Mouse (Mus musculus) myocyte (in vitro differentiated cells): Measurements from ENCODE around the gene Ubqln1. TPM values are rescaled to one million over a fixed set of nuclear protein-coding genes. Genes with fewer than 3 reads are reported as not detected.
"Not testable (repeated sequence)": the region's sequence is repeated elsewhere in the genome, so short reads cannot be mapped to it uniquely, and the experiment has no call there.

ENCODE experiments used
- H3K27me3 ChIP-seq: one replicate; pipeline ENCODE4 v1.6.1; 2011; ENCODE audit not compliant: control insufficient read depth, insufficient read depth, insufficient read length
- H3K36me3 ChIP-seq: one replicate; pipeline ENCODE4 v1.6.1; 2011; ENCODE audit not compliant: control insufficient read depth, insufficient read depth
- H3K4me2 ChIP-seq: one replicate; pipeline ENCODE4 v1.6.1; 2011; ENCODE audit warnings: low read depth, control low read depth
- H3K4me3 ChIP-seq: one replicate; pipeline ENCODE4 v1.5.1; 2011; ENCODE audit warnings: mild to moderate bottlenecking, control low read depth, moderate library complexity
- H3K79me2 ChIP-seq: one replicate; pipeline ENCODE4 v1.6.1; 2011; ENCODE audit not compliant: control insufficient read depth, insufficient read depth
- H3ac ChIP-seq: one replicate; pipeline ENCODE4 v1.6.1; 2011; ENCODE audit not compliant: control insufficient read depth, insufficient read length
- CEBPB ChIP-seq: IDR thresholded peaks from 2 replicates; pipeline ENCODE4 v1.6.1; 2011; ENCODE audit warnings: mild to moderate bottlenecking, moderate library complexity; ENCODE audit not compliant: poor library complexity, insufficient read depth, severe bottlenecking
- E2F4 ChIP-seq: IDR thresholded peaks from one replicate; pipeline ENCODE4 v1.6.1; 2011; ENCODE audit warnings: mild to moderate bottlenecking, control low read depth, moderate library complexity; ENCODE audit not compliant: insufficient read depth
- MAX ChIP-seq: IDR thresholded peaks from one replicate; pipeline ENCODE4 v1.6.1; 2011; ENCODE audit warnings: low read depth, mild to moderate bottlenecking, control low read depth
- MYOD1 ChIP-seq, 3 experiments: IDR thresholded peaks; one replicate each; pipeline ENCODE4 v1.6.1; 2011; ENCODE audit warnings: control low read depth in 2 of 3, low read depth in 2 of 3, mild to moderate bottlenecking in 2 of 3, moderate library complexity in 1 of 3; ENCODE audit not compliant: insufficient read length in 2 of 3, control insufficient read depth in 1 of 3
- MYOG ChIP-seq, 3 experiments: IDR thresholded peaks; one replicate each; pipeline ENCODE4 v1.6.1; 2011; ENCODE audit warnings: control low read depth in 2 of 3, low read depth in 2 of 3, mild to moderate bottlenecking in 2 of 3; ENCODE audit not compliant: insufficient read length in 2 of 3, control insufficient read depth in 1 of 3, insufficient read depth in 1 of 3
- POLR2A ChIP-seq: IDR thresholded peaks from one replicate; pipeline ENCODE4 v1.6.1; 2011; ENCODE audit warnings: low read depth, mild to moderate bottlenecking, control low read depth, moderate library complexity; ENCODE audit not compliant: insufficient read length
- POLR2AphosphoS2 ChIP-seq: IDR thresholded peaks from one replicate; pipeline ENCODE4 v1.6.1; 2011; ENCODE audit warnings: low read depth, control low read depth; ENCODE audit not compliant: insufficient read length
- REST ChIP-seq: IDR thresholded peaks from one replicate; pipeline ENCODE4 v1.6.1; 2011; ENCODE audit warnings: mild to moderate bottlenecking, control low read depth, moderate library complexity; ENCODE audit not compliant: insufficient read depth, insufficient read length
- SRF ChIP-seq: IDR thresholded peaks from one replicate; pipeline ENCODE4 v1.6.1; 2011; ENCODE audit warnings: low read depth; ENCODE audit not compliant: control insufficient read depth, insufficient read length
- TCF12 ChIP-seq: IDR thresholded peaks from one replicate; pipeline ENCODE4 v1.6.1; 2011; ENCODE audit warnings: mild to moderate bottlenecking, control low read depth; ENCODE audit not compliant: poor library complexity, insufficient read depth, severe bottlenecking
- TCF3 ChIP-seq: IDR thresholded peaks from one replicate; pipeline ENCODE4 v1.6.1; 2011; ENCODE audit warnings: low read depth, control low read depth; ENCODE audit not compliant: insufficient read length
- USF1 ChIP-seq: IDR thresholded peaks from one replicate; pipeline ENCODE4 v1.6.1; 2011; ENCODE audit warnings: low read depth, mild to moderate bottlenecking, control low read depth, moderate library complexity
- polyA plus RNA-seq: library from polyadenylated mRNA; unstranded; fragments of >200 nt; fragmentation: generic; extraction: Trizol; gene quantifications from one replicate; pipeline ENCODE4 v1.2.1, GENCODE M21; 2012; ENCODE audit warnings: missing spikeins

Ubqln1 gene
- polyA plus RNA-seq, 1 experiment: 58.2 TPM

GRCm38 (mm10) chr13:58149629-58150028, 65.8 kb downstream of the Ubqln1 start:
- no peaks in the 10 kb centered on the region for H3K36me3 ChIP-seq
- H3ac ChIP-seq: no peak overlapping the region
- H3K79me2 ChIP-seq: no peaks in the 10 kb centered on the region
- H3K4me2 ChIP-seq: no peak overlapping the region
- H3K27me3 ChIP-seq: peaks cover 8% of the 10 kb centered on the region
- TF ChIP-seq E2F4 (no peak), TCF12 (no peak), CEBPB (no peak), SRF (no peak), POLR2AphosphoS2 (no peak)
- H3K4me3 ChIP-seq: no peak overlapping the region

DNA sequence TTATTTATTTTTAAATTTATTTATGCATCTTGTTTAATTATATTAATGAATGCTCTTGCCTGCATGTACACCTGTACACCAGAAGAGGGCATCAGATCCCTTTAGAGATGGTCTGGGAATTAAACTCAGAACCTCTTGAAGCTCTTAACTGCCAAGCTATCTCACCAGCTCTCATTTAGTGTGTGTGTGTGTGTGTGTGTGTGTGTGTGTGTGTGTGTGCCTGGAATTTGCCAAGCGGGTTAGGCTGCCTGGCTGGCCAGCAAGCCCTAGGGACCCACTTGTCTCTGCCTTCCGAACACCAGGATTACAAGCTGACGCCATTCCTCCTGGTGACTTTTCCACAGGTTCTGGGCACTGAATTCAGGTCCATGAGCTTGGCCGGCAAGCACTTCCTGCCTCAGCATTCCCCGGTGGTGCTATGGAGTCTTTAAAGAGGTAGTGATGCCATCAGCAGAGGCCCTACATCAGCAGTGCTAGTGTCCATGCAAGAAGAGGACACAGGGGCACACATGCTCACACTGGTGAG, 66.4 kb downstream of the Ubqln1 start:
- Histone ChIP-seq H3K4me2 (peak overlapping the region; percentile 90), H3ac (no peak overlapping the region), H3K4me3 (no peak overlapping the region), H3K27me3 (peaks cover 8% of the 10 kb centered on the region), H3K79me2 (no peaks in the 10 kb centered on the region), H3K36me3 (no peaks in the 10 kb centered on the region)
- TF ChIP-seq CEBPB (no peak), E2F4 (no peak), USF1 (no peak), TCF3 (no peak), POLR2AphosphoS2 (no peak), MYOD1 (IDR thresholded peaks at IDR 0.05; ENCODE audit: control insufficient read depth in 1 of 3, insufficient read length in 2 of 3, low read depth in 2 of 3) (no peak), REST (no peak), POLR2A (no peak), SRF (no peak), MAX (no peak), TCF12 (no peak), MYOG (IDR thresholded peaks at IDR 0.05; ENCODE audit: control insufficient read depth in 1 of 3, insufficient read depth in 1 of 3, insufficient read length in 2 of 3, low read depth in 2 of 3) (no peak)

DNA sequence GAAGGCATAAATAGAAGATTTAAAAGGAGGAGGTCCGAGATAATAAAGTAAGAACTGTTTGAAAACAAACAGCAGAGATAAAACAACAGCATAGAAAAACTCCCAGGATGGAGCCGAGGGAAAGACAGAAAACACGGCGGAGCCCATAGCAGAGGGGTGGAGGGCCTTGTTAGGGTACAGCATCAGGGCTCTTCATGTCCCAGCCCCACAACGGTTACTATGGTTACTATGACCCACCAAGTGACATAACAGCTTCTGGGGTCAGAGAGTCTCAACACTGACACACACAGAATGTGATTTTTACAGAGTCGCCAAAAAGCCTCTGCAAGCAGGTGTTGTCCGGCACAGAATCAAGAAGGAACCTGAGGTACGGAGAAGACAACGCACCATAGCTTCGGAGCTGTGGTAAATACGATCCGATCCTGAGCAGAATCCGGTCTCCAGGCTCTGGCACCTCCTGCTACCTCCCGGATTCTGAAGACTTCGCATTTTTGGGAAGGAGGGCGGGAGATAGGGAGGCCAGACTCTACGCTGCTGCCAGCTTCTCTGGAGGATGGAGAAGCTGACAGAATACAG, 67.1 kb downstream of the Ubqln1 start:
- no peak for TF ChIP-seq E2F4
- TF ChIP-seq TCF3: no peak
- TF ChIP-seq REST: no peak
- H3ac ChIP-seq: no peak overlapping the region
- H3K4me3 ChIP-seq: no peak overlapping the region
- no peaks in the 10 kb centered on the region for H3K79me2 ChIP-seq
- peak overlapping the region; percentile 90 for H3K4me2 ChIP-seq
- H3K27me3 ChIP-seq: peaks cover 5% of the 10 kb centered on the region
- no peaks in the 10 kb centered on the region for H3K36me3 ChIP-seq

GRCm38 (mm10) chr13:58147760-58148159, 67.7 kb downstream of the Ubqln1 start:
- H3ac ChIP-seq: no peak overlapping the region
- H3K36me3 ChIP-seq: no peaks in the 10 kb centered on the region
- no peaks in the 10 kb centered on the region for H3K79me2 ChIP-seq
- no peak overlapping the region for H3K4me3 ChIP-seq
- TF ChIP-seq MYOG (IDR thresholded peaks at IDR 0.05; ENCODE audit: control insufficient read depth in 1 of 3, insufficient read depth in 1 of 3, insufficient read length in 2 of 3, low read depth in 2 of 3) (no peak), TCF12 (no peak), REST (no peak), TCF3 (no peak), CEBPB (no peak), E2F4 (no peak), MYOD1 (IDR thresholded peaks at IDR 0.05; ENCODE audit: control insufficient read depth in 1 of 3, insufficient read length in 2 of 3, low read depth in 2 of 3) (no peak), POLR2AphosphoS2 (no peak)
- no peak overlapping the region for H3K4me2 ChIP-seq
- H3K27me3 ChIP-seq: peaks cover 5% of the 10 kb centered on the region

DNA sequence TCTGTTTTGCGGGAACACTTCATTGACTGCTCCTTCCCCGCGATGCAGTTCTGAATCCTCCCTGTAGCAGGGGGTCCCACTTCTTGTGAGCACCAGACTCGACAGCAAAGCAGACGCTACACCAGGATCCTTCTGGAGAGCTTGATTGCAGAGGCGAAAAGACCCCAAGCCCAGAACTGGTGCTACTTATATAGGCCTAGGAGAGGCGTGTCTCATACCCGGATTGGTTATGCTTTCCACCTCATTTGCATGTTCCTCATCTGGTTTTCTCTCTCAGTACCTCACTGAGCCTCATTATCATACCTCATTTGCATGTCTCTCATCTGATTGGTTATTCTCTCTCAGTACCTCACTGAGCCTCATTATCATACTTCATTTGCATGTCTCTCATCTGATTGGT, 68.8 kb downstream of the Ubqln1 start:
- not testable (repeated sequence) for H3K4me3 ChIP-seq, H3ac ChIP-seq, H3K27me3 ChIP-seq, H3K4me2 ChIP-seq, H3K36me3 ChIP-seq, H3K79me2 ChIP-seq

GRCm38 (mm10) chr13:58131692-58132091, 83.8 kb downstream of the Ubqln1 start:
- Histone ChIP-seq H3K36me3 (no peaks in the 10 kb centered on the region), H3K27me3 (no peaks in the 10 kb centered on the region), H3K4me3 (no peak overlapping the region), H3K4me2 (no peak overlapping the region), H3ac (no peak overlapping the region), H3K79me2 (peaks cover 6% of the 10 kb centered on the region)
- TF ChIP-seq MYOG (IDR thresholded peaks at IDR 0.05; ENCODE audit: control insufficient read depth in 1 of 3, insufficient read depth in 1 of 3, insufficient read length in 2 of 3, low read depth in 2 of 3) (peak in 1 of 3 experiments; percentile 29), MYOD1 (IDR thresholded peaks at IDR 0.05; ENCODE audit: control insufficient read depth in 1 of 3, insufficient read length in 2 of 3, low read depth in 2 of 3) (peak in 1 of 3 experiments; percentile 52), CEBPB (no peak), TCF3 (no peak)
